Comparison of ENCODE assay signal across 8 mouse cellular contexts in genomic region chr2:9883803-9884532, GRCm38 (mm10). TPM values are rescaled to one million over a fixed set of nuclear protein-coding genes. Genes with fewer than 3 reads are reported as not detected.
DNase-seq lines count a peak whose midpoint lies in the region; ATAC-seq and TF ChIP-seq lines count a peak whose summit lies in the region.
"Had no signal": no experiment of that assay in that cellular context is flagged by ENCODE, and none has a peak within 500 bp of the region (broad histone marks: within the 10 kb centered on the region; RNA-seq: fewer than 3 reads in every experiment).

No protein-coding gene starts in this region.

- DNase-seq in lung, embryonic 14.5 days: no peak
- DNase-seq in lung, postnatal 14 days: no peak
- peak; percentile 64 for DNase-seq in limb, embryonic 10.5 days (ENCODE audit: low spot score)
- no peak for DNase-seq in adrenal gland, postnatal 14 days
- DNase-seq: lung, adult 18-20 months had no signal

- H3K4me1 ChIP-seq in lung, embryonic 14.5 days (ENCODE audit: insufficient read depth): peaks cover 7% of the 10 kb centered on the region; the same call in 1 of the 2 replicates
- peaks cover 49% of the 10 kb centered on the region for H3K4me1 ChIP-seq in embryonic facial prominence, embryonic 15.5 days
- peaks cover 52% of the 10 kb centered on the region for H3K4me1 ChIP-seq in limb, embryonic 10.5 days
- peaks cover 25% of the 10 kb centered on the region for H3K4me1 ChIP-seq in neural tube, embryonic 12.5 days

- WGBS in lung, embryonic 14.5 days: 1% methylated on average over 27 of the region's 27 CpGs
- 3% methylated on average over 27 of the region's 27 CpGs for WGBS in embryonic facial prominence, embryonic 15.5 days
- under 1% methylated on average over 27 of the region's 27 CpGs for WGBS in limb, embryonic 10.5 days
- WGBS in neural tube, embryonic 12.5 days: under 1% methylated on average over 27 of the region's 27 CpGs

- H3K9me3 ChIP-seq in lung, embryonic 14.5 days (ENCODE audit: low read depth, low read length): no peaks in the 10 kb centered on the region
- H3K9me3 ChIP-seq in embryonic facial prominence, embryonic 15.5 days (replicated peaks): no peaks in the 10 kb centered on the region
- H3K9me3 ChIP-seq in limb, embryonic 10.5 days (replicated peaks): no peaks in the 10 kb centered on the region
- H3K9me3 ChIP-seq in neural tube, embryonic 12.5 days: no peaks in the 10 kb centered on the region

- H3K4me3 ChIP-seq in lung, embryonic 14.5 days (ENCODE audit: low read depth, low read length): peak overlapping the region; percentile 22
- peak overlapping the region; percentile 39 for H3K4me3 ChIP-seq in embryonic facial prominence, embryonic 15.5 days (replicated peaks)
- H3K4me3 ChIP-seq in limb, embryonic 10.5 days: peak overlapping the region; percentile 58
- no peak overlapping the region for H3K4me3 ChIP-seq in neural tube, embryonic 12.5 days

- H3K9ac ChIP-seq in lung, embryonic 14.5 days: no peak overlapping the region
- no peak overlapping the region for H3K9ac ChIP-seq in embryonic facial prominence, embryonic 15.5 days
- no peak overlapping the region for H3K9ac ChIP-seq in neural tube, embryonic 12.5 days

- no peak for ATAC-seq in lung, embryonic 14.5 days (ENCODE audit: insufficient read depth)
- ATAC-seq in embryonic facial prominence, embryonic 15.5 days (ENCODE audit: insufficient number of reproducible peaks, low FRiP score, low TSS enrichment, low read depth): no peak
- no peak for ATAC-seq in neural tube, embryonic 12.5 days (ENCODE audit: low FRiP score, low read depth)
- ATAC-seq in erythroblast, adult 5-6 weeks (replicated peaks; ENCODE audit: low FRiP score, poor library complexity, severe bottlenecking): no peak

- no peaks in the 10 kb centered on the region for H3K36me3 ChIP-seq in lung, embryonic 14.5 days (ENCODE audit: insufficient read depth)
- no peaks in the 10 kb centered on the region for H3K36me3 ChIP-seq in embryonic facial prominence, embryonic 15.5 days
- no peaks in the 10 kb centered on the region for H3K36me3 ChIP-seq in limb, embryonic 10.5 days
- no peaks in the 10 kb centered on the region for H3K36me3 ChIP-seq in neural tube, embryonic 12.5 days

- no peak overlapping the region for H3K27ac ChIP-seq in lung, embryonic 14.5 days (ENCODE audit: low read depth)
- no peak overlapping the region for H3K27ac ChIP-seq in embryonic facial prominence, embryonic 15.5 days (replicated peaks)
- H3K27ac ChIP-seq in limb, embryonic 10.5 days: no peak overlapping the region
- no peak overlapping the region for H3K27ac ChIP-seq in neural tube, embryonic 12.5 days

- peak overlapping the region; percentile 59 for H3K4me2 ChIP-seq in lung, embryonic 14.5 days
- H3K4me2 ChIP-seq in embryonic facial prominence, embryonic 15.5 days (replicated peaks): peak overlapping the region; percentile 92
- H3K4me2 ChIP-seq in neural tube, embryonic 12.5 days (replicated peaks): 0 out of 2 replicates have a peak overlapping the region, but pooled peaks have one; percentile 56

- no peak for TF ChIP-seq CTCF in lung, embryonic 14.5 days (IDR thresholded peaks at IDR 0.05; ENCODE audit: low read depth)

- peaks cover 89% of the 10 kb centered on the region for H3K27me3 ChIP-seq in lung, embryonic 14.5 days (ENCODE audit: insufficient read depth, low read length)
- peaks cover 83% of the 10 kb centered on the region for H3K27me3 ChIP-seq in embryonic facial prominence, embryonic 15.5 days
- peaks cover 94% of the 10 kb centered on the region for H3K27me3 ChIP-seq in limb, embryonic 10.5 days (ENCODE audit: low read depth, poor library complexity, severe bottlenecking)
- H3K27me3 ChIP-seq in neural tube, embryonic 12.5 days (replicated peaks): peaks cover 99% of the 10 kb centered on the region

RNA-seq across cellular contexts. Expression of gene 4930412O13Rik, which starts 2.9 kb away (rescaled TPM):
- polyA plus RNA-seq in lung, embryonic 14.5 days (2014; fragmentation: Nextera tagmentation; extraction: Ambion mirVana): not detected in 2 replicates
- polyA plus RNA-seq in embryonic facial prominence, embryonic 15.5 days (2015; fragmentation: Nextera tagmentation; extraction: Ambion mirVana): 0.67 TPM in 1 of 2 replicates, not detected in the other
- 0.46 and 0.55 TPM in 2 replicates for polyA plus RNA-seq in limb, embryonic 10.5 days (2016; fragmentation: Nextera tagmentation; extraction: Ambion mirVana)
- polyA plus RNA-seq in neural tube, embryonic 12.5 days (2016; fragmentation: Nextera tagmentation; extraction: Ambion mirVana): 0.23 and 0.72 TPM in 2 replicates
- 1.3 and 1.4 TPM in 2 replicates for total RNA-seq in adrenal gland, postnatal 14 days (2021)
- total RNA-seq in erythroblast, adult 5-6 weeks (2015; ENCODE audit: low replicate concordance): not detected in 2 replicates
- not detected in 2 replicates for total RNA-seq in erythroblast, adult 5-6 weeks (2017; ENCODE audit: low replicate concordance)

RNA-seq across cellular contexts. Expression of gene 9230102O04Rik, which starts 5.4 kb away (rescaled TPM):
- not detected in 2 replicates for polyA plus RNA-seq in lung, embryonic 14.5 days (2014; fragmentation: Nextera tagmentation; extraction: Ambion mirVana)
- 0.56 and 0.65 TPM in 2 replicates for polyA plus RNA-seq in embryonic facial prominence, embryonic 15.5 days (2015; fragmentation: Nextera tagmentation; extraction: Ambion mirVana)
- polyA plus RNA-seq in limb, embryonic 10.5 days (2016; fragmentation: Nextera tagmentation; extraction: Ambion mirVana): 0.39 TPM in 1 of 2 replicates, not detected in the other
- polyA plus RNA-seq in neural tube, embryonic 12.5 days (2016; fragmentation: Nextera tagmentation; extraction: Ambion mirVana): 0.78 and 0.94 TPM in 2 replicates
- not detected in 2 replicates for total RNA-seq in adrenal gland, postnatal 14 days (2021)
- not detected in 2 replicates for total RNA-seq in erythroblast, adult 5-6 weeks (2015; ENCODE audit: low replicate concordance)
- total RNA-seq in erythroblast, adult 5-6 weeks (2017; ENCODE audit: low replicate concordance): not detected in 2 replicates

RNA-seq across cellular contexts. Expression of gene Gata3, which starts 5.9 kb away (rescaled TPM):
- polyA plus RNA-seq in lung, embryonic 14.5 days (2014; fragmentation: Nextera tagmentation; extraction: Ambion mirVana): 2.9 and 3.4 TPM in 2 replicates
- polyA plus RNA-seq in embryonic facial prominence, embryonic 15.5 days (2015; fragmentation: Nextera tagmentation; extraction: Ambion mirVana): 50.7 and 54.0 TPM in 2 replicates
- polyA plus RNA-seq in limb, embryonic 10.5 days (2016; fragmentation: Nextera tagmentation; extraction: Ambion mirVana): 6.3 and 6.5 TPM in 2 replicates
- 11.5 and 12.1 TPM in 2 replicates for polyA plus RNA-seq in neural tube, embryonic 12.5 days (2016; fragmentation: Nextera tagmentation; extraction: Ambion mirVana)
- 17.3 and 19.1 TPM in 2 replicates for total RNA-seq in adrenal gland, postnatal 14 days (2021)
- total RNA-seq in erythroblast, adult 5-6 weeks (2015; ENCODE audit: low replicate concordance): 0.42 and 1.5 TPM in 2 replicates
- 0.56 and 1.4 TPM in 2 replicates for total RNA-seq in erythroblast, adult 5-6 weeks (2017; ENCODE audit: low replicate concordance)
